ENCODE assay signal across 8 mouse cellular contexts in the genomic region with DNA sequence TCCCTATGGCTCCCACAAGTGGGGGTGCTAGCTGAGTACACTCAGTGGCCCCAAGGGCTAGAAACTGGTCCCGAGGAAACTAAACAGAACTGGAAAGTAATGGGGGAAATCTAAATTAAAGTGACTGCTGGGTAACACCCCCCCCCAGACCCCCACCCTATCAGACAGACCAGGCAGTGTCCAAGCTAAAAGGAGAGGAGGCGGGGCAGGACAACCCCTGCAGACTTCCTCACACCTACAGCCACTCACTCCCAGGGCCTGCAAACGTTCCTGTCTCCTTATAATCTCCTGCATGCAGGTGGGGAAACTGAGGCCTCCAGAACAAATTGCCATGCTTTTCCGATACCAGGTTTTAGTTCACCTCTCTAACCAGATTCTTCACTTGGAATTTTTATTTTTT. TPM values are rescaled to one million over a fixed set of nuclear protein-coding genes. Genes with fewer than 3 reads are reported as not detected.
DNase-seq lines count a peak whose midpoint lies in the region; ATAC-seq and TF ChIP-seq lines count a peak whose summit lies in the region.

No protein-coding gene starts in this region.

- WGBS in lung, embryonic 15.5 days: 12% methylated on average over 4 of the region's 4 CpGs
- WGBS in limb, embryonic 14.5 days: 5% methylated on average over 4 of the region's 4 CpGs
- WGBS in stomach, embryonic 16.5 days: 7% methylated on average over 4 of the region's 4 CpGs

- H3K9me3 ChIP-seq in lung, embryonic 15.5 days: no peaks in the 10 kb centered on the region
- no peaks in the 10 kb centered on the region for H3K9me3 ChIP-seq in limb, embryonic 14.5 days (ENCODE audit: control insufficient read depth, low read length)
- no peaks in the 10 kb centered on the region for H3K9me3 ChIP-seq in stomach, embryonic 16.5 days (replicated peaks; ENCODE audit: control insufficient read depth, low read length)

- peak overlapping the region; percentile 98 for H3K27ac ChIP-seq in lung, embryonic 15.5 days
- peak overlapping the region; percentile 97 for H3K27ac ChIP-seq in limb, embryonic 14.5 days (replicated peaks; ENCODE audit: low read depth, low read length)
- H3K27ac ChIP-seq in stomach, embryonic 16.5 days (ENCODE audit: low read length): peak overlapping the region; percentile 99

- no peaks in the 10 kb centered on the region for H3K27me3 ChIP-seq in lung, embryonic 15.5 days
- no peaks in the 10 kb centered on the region for H3K27me3 ChIP-seq in limb, embryonic 14.5 days (ENCODE audit: control insufficient read depth, insufficient read depth, low read length)
- H3K27me3 ChIP-seq in stomach, embryonic 16.5 days (ENCODE audit: control insufficient read depth, insufficient read depth, low read length): no peaks in the 10 kb centered on the region

- peak overlapping the region; percentile 75 for H3K4me3 ChIP-seq in lung, embryonic 15.5 days
- H3K4me3 ChIP-seq in limb, embryonic 14.5 days (replicated peaks; ENCODE audit: low read length): peak overlapping the region; percentile 85
- peak overlapping the region; percentile 97 for H3K4me3 ChIP-seq in stomach, embryonic 16.5 days (replicated peaks; ENCODE audit: low read length)

- intact Hi-C loops in gastrocnemius, postnatal 36 days (cut with DNase I): loop anchor here (5.0 kb wide), 3 partner anchors 40 to 1205 kb away; no protein-coding TSS in a partner anchor

- no peak for ATAC-seq in lung, embryonic 15.5 days (ENCODE audit: borderline replicate concordance, extremely low read depth, low FRiP score, low TSS enrichment)
- ATAC-seq in limb, embryonic 14.5 days (ENCODE audit: low FRiP score, low read depth): no peak
- no peak for ATAC-seq in stomach, embryonic 16.5 days (ENCODE audit: insufficient read depth, low FRiP score)

- H3K4me1 ChIP-seq in lung, embryonic 15.5 days: peaks cover 53% of the 10 kb centered on the region
- peaks cover 39% of the 10 kb centered on the region for H3K4me1 ChIP-seq in limb, embryonic 14.5 days (ENCODE audit: control insufficient read depth, insufficient read depth, low read length)
- H3K4me1 ChIP-seq in stomach, embryonic 16.5 days (ENCODE audit: control insufficient read depth, insufficient read depth, low read length): peaks cover 25% of the 10 kb centered on the region

- H3K4me2 ChIP-seq in lung, embryonic 15.5 days: peak overlapping the region; percentile 71
- H3K4me2 ChIP-seq in limb, embryonic 14.5 days (replicated peaks; ENCODE audit: low read depth, low read length, severe bottlenecking): peak overlapping the region; percentile 82
- H3K4me2 ChIP-seq in stomach, embryonic 16.5 days (ENCODE audit: low read depth, low read length): peak overlapping the region; percentile 79

- no peaks in the 10 kb centered on the region for H3K36me3 ChIP-seq in lung, embryonic 15.5 days
- no peaks in the 10 kb centered on the region for H3K36me3 ChIP-seq in limb, embryonic 14.5 days (ENCODE audit: control insufficient read depth, insufficient read depth, low read length)
- no peaks in the 10 kb centered on the region for H3K36me3 ChIP-seq in stomach, embryonic 16.5 days (ENCODE audit: control insufficient read depth, insufficient read depth, low read length)

- no peak for TF ChIP-seq POLR2A in limb, embryonic 14.5 days (IDR thresholded peaks at IDR 0.05; ENCODE audit: borderline replicate concordance, extremely low read depth, insufficient read depth, insufficient read length)

- DNase-seq in adrenal gland, adult 2 months: peak; percentile 16
- no peak for DNase-seq in adrenal gland, adult 18-20 months (ENCODE audit: low spot score in 2 of 2)
- no peak for DNase-seq in lung, postnatal 14 days
- DNase-seq in limb, embryonic 14.5 days (ENCODE audit: low spot score): no peak
- DNase-seq in layer of hippocampus, postnatal 25 days (ENCODE audit: extremely low spot score in 1 of 2, low spot score in 1 of 2): no peak
- DNase-seq in gastrocnemius, postnatal 36 days: no peak

- H3K9ac ChIP-seq in lung, embryonic 15.5 days: peak overlapping the region; percentile 95
- H3K9ac ChIP-seq in limb, embryonic 14.5 days (ENCODE audit: low read depth, low read length, severe bottlenecking): peak overlapping the region; percentile 93
- H3K9ac ChIP-seq in stomach, embryonic 16.5 days (ENCODE audit: low read length): peak overlapping the region; percentile 99

RNA-seq across cellular contexts. Expression of gene Usp46, which starts 0.9 kb away (rescaled TPM):
- total RNA-seq in adrenal gland, adult 2 months (2021): 10 to 100 TPM; 29.5 to 32.6 TPM
- 1.5 TPM in 2 replicates for polyA plus RNA-seq in adrenal gland, adult 2 months (2012; rRNA removed)
- 10 to 100 TPM; 25.8 to 26.9 TPM for total RNA-seq in adrenal gland, adult 18-20 months (2021)
- polyA plus RNA-seq in lung, embryonic 15.5 days (2015; fragmentation: Nextera tagmentation; extraction: Ambion mirVana): 44.5 and 46.4 TPM in 2 replicates
- polyA plus RNA-seq in limb, embryonic 14.5 days (2012; rRNA removed): 20.0 and 20.9 TPM in 2 replicates
- 39.1 and 39.9 TPM in 2 replicates for polyA plus RNA-seq in limb, embryonic 14.5 days (2014; fragmentation: Nextera tagmentation; extraction: Ambion mirVana)
- polyA plus RNA-seq in stomach, embryonic 16.5 days (2015; fragmentation: Nextera tagmentation; extraction: Ambion mirVana): 32.1 and 32.3 TPM in 2 replicates
- 100 to 1,000 TPM; 139 to 140 TPM for total RNA-seq in layer of hippocampus, postnatal 25 days (2021)
- 10 to 100 TPM in 1 of 2 experiments, 1 to 10 TPM in 1; 8.2 to 13.0 TPM for total RNA-seq in gastrocnemius, postnatal 36 days (2021)

Comparison
In these comparisons a context has a peak if more than half of its experiments do, and no peak if none do; other contexts are left out.
1. RNA of gene Usp46, which starts 0.9 kb away (total RNA-seq): 139 to 140 TPM in layer of hippocampus, postnatal 25 days; 29.5 to 32.6 TPM in adrenal gland, adult 2 months, 25.8 to 26.9 TPM in adrenal gland, adult 18-20 months and 8.2 to 13.0 TPM in gastrocnemius, postnatal 36 days; every median in the first group is over 4 times any median in the second.
2. Peak in every context shown above with its lines, with median percentiles within 50 percentile points of each other: H3K27ac ChIP-seq, H3K4me2 ChIP-seq, H3K4me3 ChIP-seq and H3K9ac ChIP-seq.